Mouse (Mus musculus) kidney, adult 9 months (tissue): Measurements from ENCODE around the gene Olfr710.
"Not testable (repeated sequence)": the region's sequence is repeated elsewhere in the genome, so short reads cannot be mapped to it uniquely, and the experiment has no call there.

Source experiments
- DNase-seq: peaks from one replicate; pipeline ENCODE4 v3.0.0; 2022

Olfr710 gene

GRCm38 (mm10) chr7:106948212-106948611 lies at the start of gene Olfr710:
Gene Olfr710 (minus strand): TSS chr7:106948312.
- DNase-seq, result no peak

GRCm38 (mm10) chr7:106985236-106985635 lies 37.1 kb upstream of the Olfr710 start:
- DNase-seq, result no peak

GRCm38 (mm10) chr7:106975353-106975752 lies 27.2 kb upstream of the Olfr710 start, which contains the start of gene Olfr711:
Gene Olfr711 (minus strand): TSS chr7:106975453.
- DNase-seq, result no peak

GRCm38 (mm10) chr7:106967503-106967902 lies 19.4 kb upstream of the Olfr710 start:
- peak; percentile 25 for DNase-seq

GRCm38 (mm10) chr7:106963837-106964236 lies 15.7 kb upstream of the Olfr710 start, which contains the start of gene Olfr6:
Gene Olfr6 (minus strand): TSS chr7:106963937.
- DNase-seq, result no peak

GRCm38 (mm10) chr7:106932119-106932518 lies 16.0 kb downstream of the Olfr710 start, which contains the start of gene Olfr709-ps1:
Gene Olfr709-ps1 (minus strand): TSS chr7:106932219.
- DNase-seq, result no peak

GRCm38 (mm10) chr7:106920961-106921360 lies 27.2 kb downstream of the Olfr710 start:
- DNase-seq, result not testable (repeated sequence)

- DNase-seq, result no peak
Measured at GRCm38 (mm10) chr7:106907676-106908075, 40.4 kb downstream of the Olfr710 start, which contains the start of gene Olfr1532-ps1. Gene Olfr1532-ps1 (plus strand): TSS chr7:106908001.

- not testable (repeated sequence) for DNase-seq
Measured at GRCm38 (mm10) chr7:106901141-106901540, 47.0 kb downstream of the Olfr710 start, which contains the start of gene Olfr707. Gene Olfr707 (minus strand): TSS chr7:106901241.
